Mouse (Mus musculus) neural tube, embryonic 14.5 days (tissue): ENCODE measurements around the gene Mboat2. TPM values are rescaled to one million over a fixed set of nuclear protein-coding genes. Genes with fewer than 3 reads are reported as not detected.

Experiments
- ATAC-seq: fragments of 200-750 bp; cut with Nextera tagmentation; 2 replicates; pipeline ENCODE4 v1.8.0; 2017; ENCODE audit warnings: low read depth, mild to moderate bottlenecking, moderate TSS enrichment, moderate library complexity
- H3K27ac ChIP-seq: fragments of 300-500 bp; sonication (generic); 2 replicates; pipeline ENCODE4 v1.5.1; 2014; ENCODE audit warnings: low read depth, mild to moderate bottlenecking, control low read depth, low read length, moderate library complexity, mixed read lengths
- H3K27me3 ChIP-seq: fragments of 300-500 bp; sonication (generic); 2 replicates; pipeline ENCODE4 v1.6.1; 2014; ENCODE audit warnings: low read length; ENCODE audit not compliant: control insufficient read depth, insufficient read depth
- H3K36me3 ChIP-seq: fragments of 300-500 bp; sonication (generic); 2 replicates; pipeline ENCODE4 v1.6.1; 2014; ENCODE audit warnings: low read length, mixed read lengths; ENCODE audit not compliant: control insufficient read depth, insufficient read depth
- H3K4me1 ChIP-seq: fragments of 300-500 bp; sonication (generic); 2 replicates; pipeline ENCODE4 v1.6.1; 2014; ENCODE audit warnings: low read length; ENCODE audit not compliant: control insufficient read depth, insufficient read depth
- H3K4me2 ChIP-seq: fragments of 300-500 bp; sonication (generic); 2 replicates; pipeline ENCODE4 v1.6.1; 2014; ENCODE audit warnings: mild to moderate bottlenecking, low read depth, low read length, control low read depth
- H3K4me3 ChIP-seq: fragments of 300-500 bp; sonication (generic); 2 replicates; pipeline ENCODE4 v1.5.1; 2014; ENCODE audit warnings: low read depth, low read length, control low read depth, mixed read lengths
- H3K9ac ChIP-seq: fragments of 300-500 bp; sonication (generic); replicated peaks from 2 replicates; pipeline ENCODE4 v1.6.1; 2014; ENCODE audit warnings: low read depth, mild to moderate bottlenecking, control low read depth, low read length, mixed read lengths
- H3K9me3 ChIP-seq: fragments of 300-500 bp; sonication (generic); 2 replicates; pipeline ENCODE4 v1.6.1; 2016; ENCODE audit warnings: low read length; ENCODE audit not compliant: control insufficient read depth
- WGBS: fragments of 180-500 bp; shearing (Covaris S2); extraction: QIAGEN DNeasy Blood & Tissue Kit; methylation state at CpG from one replicate; pipeline ENCODE4 v1.1.7; 2014; 5-methylcytosine and 5-hydroxymethylcytosine counted together
- polyA plus RNA-seq: library from polyadenylated mRNA; unstranded; fragments of >200 nt; fragmentation: Nextera tagmentation; extraction: Ambion mirVana; gene quantifications from 2 replicates; pipeline ENCODE4 v1.2.1, GENCODE M21; 2014

Gene Mboat2
- polyA plus RNA-seq, 1 experiment from 2014 or later: 80.5 TPM

DNA sequence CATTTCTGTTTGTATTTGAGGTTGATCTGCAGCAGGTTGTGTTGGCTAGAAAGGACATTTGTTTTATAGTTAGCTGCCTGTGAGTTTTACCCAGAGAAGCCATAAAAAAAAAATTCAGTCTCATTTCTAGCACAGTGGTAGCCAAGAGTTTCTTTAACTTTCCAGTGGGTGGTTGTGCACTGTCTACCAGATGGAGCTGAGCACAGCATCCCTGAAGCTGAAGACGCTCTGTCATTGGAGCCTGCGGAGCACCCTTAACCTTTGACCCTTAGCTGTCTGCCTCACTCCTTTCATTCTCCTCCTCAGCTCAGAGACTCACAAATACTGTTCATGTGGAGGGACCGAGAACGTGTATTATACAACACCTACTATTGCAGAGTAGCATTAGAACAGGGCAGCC, 40.2 kb downstream of the Mboat2 start:
- H3K9me3 ChIP-seq: no peaks in the 10 kb centered on the region
- H3K4me1 ChIP-seq: peaks cover 8% of the 10 kb centered on the region; the same call in 1 of the 2 replicates
- H3K9ac ChIP-seq: no peak overlapping the region
- 28% methylated on average over 4 of the region's 4 CpGs for WGBS
- no peak overlapping the region for H3K4me2 ChIP-seq
- no peaks in the 10 kb centered on the region for H3K36me3 ChIP-seq
- no peak overlapping the region for H3K4me3 ChIP-seq
- H3K27ac ChIP-seq: no peak overlapping the region
- ATAC-seq: 0 out of 2 replicates have a peak, but pooled peaks have one; percentile 47
- no peaks in the 10 kb centered on the region for H3K27me3 ChIP-seq

DNA sequence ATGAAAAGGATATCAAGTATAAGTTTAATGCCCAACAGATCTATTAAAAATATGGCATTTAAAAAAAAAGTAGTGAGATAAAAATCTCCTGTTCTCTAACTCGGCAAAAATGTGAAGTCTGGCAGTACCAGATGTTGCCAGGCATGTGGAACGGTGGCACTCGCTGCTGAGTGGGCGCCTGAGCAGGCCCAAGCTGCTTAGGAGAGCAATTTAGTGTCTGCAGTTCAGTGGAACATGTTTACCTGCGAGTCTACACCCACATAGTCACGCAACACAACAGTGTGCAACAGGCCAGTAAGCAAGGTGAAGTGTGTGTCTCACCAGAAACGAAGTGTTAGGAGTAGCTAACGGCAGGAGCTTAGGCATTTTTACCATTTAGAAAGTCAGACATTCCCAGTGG, 41.6 kb downstream of the Mboat2 start:
- H3K27ac ChIP-seq: no peak overlapping the region

DNA sequence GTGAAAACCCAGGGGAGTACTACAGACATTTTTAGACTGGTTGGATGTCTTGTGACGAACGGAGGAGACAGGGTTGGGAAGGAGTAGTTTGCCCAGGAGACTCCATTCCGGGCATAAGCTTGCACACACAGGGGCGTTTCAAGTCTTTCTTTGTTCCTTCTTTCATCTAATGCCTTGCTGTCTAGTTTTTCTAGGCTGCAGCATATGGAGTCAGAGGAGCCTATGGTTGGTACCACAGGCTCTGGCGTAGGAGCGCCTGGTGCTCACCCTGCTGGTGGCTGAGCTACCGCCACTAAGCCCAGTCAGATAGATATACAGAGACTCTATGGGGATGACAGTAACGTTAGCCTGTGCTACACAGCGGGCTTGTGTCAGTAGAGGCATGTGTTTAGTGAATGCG, 42.0 kb downstream of the Mboat2 start:
- Histone ChIP-seq H3K9me3 (no peaks in the 10 kb centered on the region), H3K27me3 (no peaks in the 10 kb centered on the region), H3K36me3 (no peaks in the 10 kb centered on the region), H3K9ac (no peak overlapping the region), H3K4me3 (no peak overlapping the region), H3K4me1 (peaks cover 8% of the 10 kb centered on the region; the same call in 1 of the 2 replicates), H3K27ac (0 out of 2 replicates have a peak overlapping the region, but pooled peaks have one; percentile 4), H3K4me2 (no peak overlapping the region)
- 81% methylated on average over 10 of the region's 10 CpGs for WGBS
- peak; percentile 65; the same call in 1 of the 2 replicates for ATAC-seq

More for the DNA sequence above, 41.6 kb downstream of the Mboat2 start:
- Histone ChIP-seq H3K4me2 (no peak overlapping the region), H3K9me3 (no peaks in the 10 kb centered on the region), H3K9ac (no peak overlapping the region), H3K36me3 (no peaks in the 10 kb centered on the region), H3K27me3 (no peaks in the 10 kb centered on the region), H3K4me1 (peaks cover 8% of the 10 kb centered on the region; the same call in 1 of the 2 replicates), H3K4me3 (no peak overlapping the region)
- ATAC-seq: no peak
- 74% methylated on average over 8 of the region's 8 CpGs for WGBS

DNA sequence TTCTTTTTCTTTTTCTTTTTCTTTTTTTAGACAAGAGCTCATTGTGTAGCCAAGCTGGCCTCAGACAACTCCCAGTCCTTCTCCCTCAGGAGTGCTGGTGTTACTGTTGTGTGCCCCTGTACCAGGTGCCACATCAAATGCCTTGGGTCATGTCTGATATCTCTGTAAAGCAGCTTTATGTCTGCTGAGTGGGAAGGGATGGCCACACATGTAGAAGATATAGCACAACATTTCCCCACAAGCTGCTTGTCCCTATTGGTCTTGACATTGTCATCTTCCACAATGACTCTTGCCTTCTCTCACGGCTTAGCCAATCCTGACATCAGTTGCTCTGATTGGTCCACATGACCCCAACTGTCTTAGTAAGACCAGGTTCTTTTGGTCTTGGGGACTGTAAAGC, 45.2 kb downstream of the Mboat2 start:
- WGBS: 88% methylated on average over 1 of the region's 1 CpGs

DNA sequence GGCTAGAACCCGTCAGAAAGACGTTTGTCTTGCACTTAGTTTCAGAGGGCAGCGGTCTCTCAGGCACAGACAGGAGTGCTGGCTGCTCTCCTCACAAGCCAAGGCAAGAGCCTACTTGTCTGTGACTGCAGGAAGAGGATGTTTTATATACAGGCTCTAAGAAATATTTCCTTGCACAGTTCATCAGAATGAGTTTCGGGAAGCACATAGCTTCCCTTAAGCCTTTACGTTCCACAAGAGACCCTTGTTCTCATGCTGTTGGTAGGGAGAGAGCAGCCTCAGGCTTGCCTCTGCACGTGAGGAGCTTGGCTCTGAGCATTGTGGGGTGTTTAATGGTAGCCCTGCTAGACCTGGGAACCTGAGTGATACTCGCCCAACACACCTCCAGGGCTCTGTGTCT, 46.6 kb downstream of the Mboat2 start:
- H3K27me3 ChIP-seq: no peaks in the 10 kb centered on the region
- ATAC-seq: no peak
- WGBS: 65% methylated on average over 7 of the region's 7 CpGs
- H3K36me3 ChIP-seq: no peaks in the 10 kb centered on the region
- no peak overlapping the region for H3K4me3 ChIP-seq
- no peak overlapping the region for H3K27ac ChIP-seq
- H3K9me3 ChIP-seq: no peaks in the 10 kb centered on the region
- peaks cover 6% of the 10 kb centered on the region; the same call in 1 of the 2 replicates for H3K4me1 ChIP-seq
- H3K4me2 ChIP-seq: no peak overlapping the region
- H3K9ac ChIP-seq: no peak overlapping the region

More for the DNA sequence above, 45.2 kb downstream of the Mboat2 start:
- ATAC-seq: no peak
- H3K4me1 ChIP-seq: peaks cover 6% of the 10 kb centered on the region; the same call in 1 of the 2 replicates
- no peak overlapping the region for H3K4me2 ChIP-seq
- no peak overlapping the region for H3K27ac ChIP-seq
- H3K4me3 ChIP-seq: no peak overlapping the region
- H3K27me3 ChIP-seq: no peaks in the 10 kb centered on the region
- no peak overlapping the region for H3K9ac ChIP-seq
- no peaks in the 10 kb centered on the region for H3K36me3 ChIP-seq
- H3K9me3 ChIP-seq: no peaks in the 10 kb centered on the region

DNA sequence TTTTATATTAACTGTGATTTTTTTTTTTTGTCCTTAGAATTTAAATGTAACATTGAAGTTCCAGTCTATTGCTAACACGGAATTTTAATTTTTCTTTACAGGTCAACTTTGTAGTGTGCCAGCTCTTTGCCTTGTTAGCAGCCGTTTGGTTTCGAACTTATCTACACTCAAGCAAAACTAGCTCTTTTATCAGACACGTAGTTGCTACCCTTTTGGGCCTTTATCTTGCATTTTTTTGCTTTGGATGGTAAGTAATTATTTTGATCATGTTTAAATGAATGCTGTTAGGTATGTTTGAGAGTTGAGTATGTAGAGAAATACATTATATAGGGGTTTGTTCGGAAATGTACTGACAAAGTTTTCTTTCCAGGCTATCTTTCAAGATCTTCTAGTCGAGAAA, 47.4 kb downstream of the Mboat2 start:
- 90% methylated on average over 6 of the region's 6 CpGs for WGBS
- no peaks in the 10 kb centered on the region for H3K27me3 ChIP-seq
- peaks cover 2% of the 10 kb centered on the region; the same call in 1 of the 2 replicates for H3K4me1 ChIP-seq
- H3K9ac ChIP-seq: no peak overlapping the region
- no peak for ATAC-seq
- no peak overlapping the region for H3K27ac ChIP-seq
- no peak overlapping the region for H3K4me2 ChIP-seq
- H3K4me3 ChIP-seq: no peak overlapping the region
- H3K9me3 ChIP-seq: no peaks in the 10 kb centered on the region
- H3K36me3 ChIP-seq: no peaks in the 10 kb centered on the region

DNA sequence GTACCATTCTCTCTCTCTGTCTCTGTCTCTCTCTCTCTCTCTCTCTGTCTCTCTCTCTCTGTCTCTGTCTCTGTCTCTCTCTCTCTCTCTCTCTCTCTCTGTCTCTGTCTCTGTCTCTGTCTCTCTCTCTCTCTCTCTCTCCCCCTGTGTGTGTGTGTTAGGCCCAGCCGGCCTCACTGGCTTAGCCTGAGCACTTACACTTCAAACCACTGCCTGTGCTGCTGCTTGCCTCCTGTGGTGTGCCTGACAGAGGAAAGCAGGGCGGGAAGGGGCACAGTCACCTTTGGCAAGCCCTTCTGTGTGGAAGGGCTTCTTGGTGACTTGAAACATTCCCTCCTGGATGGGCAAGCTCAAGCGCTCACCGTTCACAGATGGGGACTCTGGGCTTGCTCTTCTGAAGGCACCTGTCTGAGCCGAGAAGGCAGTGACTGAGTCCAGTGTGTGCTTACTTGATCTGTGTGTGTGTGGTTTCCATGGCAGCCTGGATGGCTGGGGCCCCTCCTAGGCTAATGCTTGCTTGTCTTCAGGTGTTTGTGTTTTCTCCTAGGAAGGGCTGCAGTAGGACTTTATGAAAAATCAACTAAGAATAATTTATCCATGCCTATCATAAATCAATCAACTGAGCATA, 48.2 kb downstream of the Mboat2 start:
- no peaks in the 10 kb centered on the region for H3K27me3 ChIP-seq
- no peak overlapping the region for H3K4me2 ChIP-seq
- peaks cover 2% of the 10 kb centered on the region; the same call in 1 of the 2 replicates for H3K4me1 ChIP-seq
- no peaks in the 10 kb centered on the region for H3K9me3 ChIP-seq
- H3K4me3 ChIP-seq: no peak overlapping the region
- WGBS: 44% methylated on average over 5 of the region's 5 CpGs
- peaks cover 2% of the 10 kb centered on the region; the same call in 1 of the 2 replicates for H3K36me3 ChIP-seq
- no peak overlapping the region for H3K9ac ChIP-seq
- no peak for ATAC-seq
- no peak overlapping the region for H3K27ac ChIP-seq

DNA sequence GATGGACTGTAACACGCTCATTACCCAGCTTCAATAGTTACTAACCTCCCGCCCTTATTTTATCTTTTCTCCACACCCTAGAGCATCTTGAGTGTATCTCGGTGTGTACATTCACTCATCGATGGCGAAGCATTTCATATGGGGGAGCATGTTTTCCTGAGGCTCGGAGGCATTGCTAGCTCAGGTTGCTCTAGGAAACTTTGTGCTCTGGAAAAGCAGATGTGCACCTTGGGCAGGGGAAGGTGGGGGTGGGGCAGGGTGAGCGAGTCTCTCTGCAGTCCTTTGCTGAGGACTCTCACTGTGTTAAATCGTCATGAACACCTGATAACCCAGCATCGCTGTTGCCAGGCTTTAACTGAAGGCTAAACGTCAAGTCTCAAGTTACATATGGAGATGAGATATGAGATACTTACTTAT, 48.9 kb downstream of the Mboat2 start:
- no peak overlapping the region for H3K4me3 ChIP-seq
- no peak for ATAC-seq
- 87% methylated on average over 10 of the region's 10 CpGs for WGBS

DNA sequence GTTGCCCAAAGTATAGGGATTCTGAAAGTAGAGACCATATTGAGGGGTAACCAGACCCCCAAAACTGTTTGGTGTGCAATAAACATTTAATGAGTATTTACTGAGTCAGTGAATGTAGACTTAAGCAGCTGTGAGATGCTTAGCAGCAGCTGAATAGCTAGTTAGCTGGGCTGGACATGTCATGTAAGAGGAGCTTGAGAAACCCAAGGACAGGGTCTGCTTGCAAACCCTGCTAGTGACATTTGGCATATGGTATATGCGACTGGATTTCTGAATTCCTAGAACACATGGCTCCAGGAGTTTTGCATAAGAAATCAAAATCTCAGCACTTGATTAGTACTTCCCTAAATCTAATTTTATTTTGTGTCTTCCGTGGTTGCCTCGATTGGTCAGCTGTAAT, 52.6 kb downstream of the Mboat2 start:
- H3K9ac ChIP-seq: no peak overlapping the region
- no peak overlapping the region for H3K27ac ChIP-seq
- no peak for ATAC-seq
- H3K27me3 ChIP-seq: no peaks in the 10 kb centered on the region
- 93% methylated on average over 3 of the region's 3 CpGs for WGBS
- peaks cover 15% of the 10 kb centered on the region for H3K36me3 ChIP-seq
- 0 out of 2 replicates have a peak, but pooled peaks cover 2% of the 10 kb centered on the region for H3K4me1 ChIP-seq
- H3K4me2 ChIP-seq: no peak overlapping the region
- no peaks in the 10 kb centered on the region for H3K9me3 ChIP-seq
- no peak overlapping the region for H3K4me3 ChIP-seq

More for the DNA sequence above, 48.9 kb downstream of the Mboat2 start:
- H3K27ac ChIP-seq: no peak overlapping the region
- H3K9ac ChIP-seq: no peak overlapping the region
- peaks cover 2% of the 10 kb centered on the region; the same call in 1 of the 2 replicates for H3K4me1 ChIP-seq
- no peaks in the 10 kb centered on the region for H3K9me3 ChIP-seq
- H3K4me2 ChIP-seq: no peak overlapping the region
- peaks cover 4% of the 10 kb centered on the region; the same call in 1 of the 2 replicates for H3K36me3 ChIP-seq
- no peaks in the 10 kb centered on the region for H3K27me3 ChIP-seq
